Mouse (Mus musculus) stomach, postnatal 0 days (tissue): Measurements from ENCODE around the gene Prpf40a. TPM values are rescaled to one million over a fixed set of nuclear protein-coding genes. Genes with fewer than 3 reads are reported as not detected.

Experiments
- ATAC-seq: fragments of 200-750 bp; cut with Nextera tagmentation; 2 replicates; pipeline ENCODE4 v1.8.0; 2017; ENCODE audit not compliant: low FRiP score, low TSS enrichment
- DNase-seq: peaks from one replicate; pipeline ENCODE4 v3.0.0-alpha.2; 2016; ENCODE audit warnings: low spot score
- H3K27ac ChIP-seq: fragments of 300-500 bp; sonication (generic); replicated peaks from 2 replicates; pipeline ENCODE4 v1.5.1; 2014; ENCODE audit warnings: mild to moderate bottlenecking, control low read depth
- H3K27me3 ChIP-seq: fragments of 300-500 bp; sonication (generic); 2 replicates; pipeline ENCODE4 v1.6.1; 2014; ENCODE audit warnings: low read length; ENCODE audit not compliant: control insufficient read depth, insufficient read depth
- H3K36me3 ChIP-seq: fragments of 300-500 bp; sonication (generic); 2 replicates; pipeline ENCODE4 v1.6.1; 2014; ENCODE audit warnings: low read length, mixed read lengths; ENCODE audit not compliant: control insufficient read depth, insufficient read depth
- H3K4me1 ChIP-seq: fragments of 300-500 bp; sonication (generic); replicated peaks from 2 replicates; pipeline ENCODE4 v1.6.1; 2014; ENCODE audit warnings: antibody characterized with exemption; ENCODE audit not compliant: control insufficient read depth, insufficient read depth
- H3K4me2 ChIP-seq: fragments of 300-500 bp; sonication (generic); replicated peaks from 2 replicates; pipeline ENCODE4 v1.6.1; 2014; ENCODE audit warnings: low read depth, mild to moderate bottlenecking, control low read depth, moderate library complexity
- H3K4me3 ChIP-seq: fragments of 300-500 bp; sonication (generic); 2 replicates; pipeline ENCODE4 v1.5.1; 2014; ENCODE audit warnings: low read depth, low read length, control low read depth
- H3K9ac ChIP-seq: fragments of 300-500 bp; sonication (generic); 2 replicates; pipeline ENCODE4 v1.6.1; 2014; ENCODE audit warnings: mild to moderate bottlenecking, low read length, control low read depth, mixed read lengths
- H3K9me3 ChIP-seq: fragments of 300-500 bp; sonication (generic); 2 replicates; pipeline ENCODE4 v1.6.1; 2016; ENCODE audit warnings: low read length; ENCODE audit not compliant: control insufficient read depth
- CTCF ChIP-seq: IDR thresholded peaks from 2 replicates; pipeline ENCODE4 v1.5.1; 2016; ENCODE audit warnings: antibody characterized with exemption, low read depth, mild to moderate bottlenecking, moderate library complexity
- EP300 ChIP-seq: optimal IDR thresholded peaks from 2 replicates; pipeline ENCODE3; 2016; ENCODE audit warnings: antibody characterized with exemption
- WGBS: fragments of 180-500 bp; shearing (Covaris S2); extraction: QIAGEN DNeasy Blood & Tissue Kit; methylation state at CpG from one replicate; pipeline ENCODE4 v1.1.7; 2014; 5-methylcytosine and 5-hydroxymethylcytosine counted together
- polyA plus RNA-seq: library from polyadenylated mRNA; unstranded; fragments of >200 nt; fragmentation: Nextera tagmentation; extraction: Ambion mirVana; gene quantifications from 2 replicates; pipeline ENCODE4 v1.2.1, GENCODE M21; 2015

The Prpf40a gene
- polyA plus RNA-seq, 1 experiment from 2014 or later, result 72.6 TPM

GRCm38 (mm10) chr2:53125998-53126397, 65.1 kb downstream of the Prpf40a start:
- no peaks in the 10 kb centered on the region for H3K27me3 ChIP-seq
- H3K9me3 ChIP-seq, result no peaks in the 10 kb centered on the region
- no peak overlapping the region for H3K9ac ChIP-seq
- no peaks in the 10 kb centered on the region for H3K4me1 ChIP-seq
- no peak overlapping the region for H3K4me2 ChIP-seq
- H3K27ac ChIP-seq, result no peak overlapping the region
- DNase-seq (no peak), ATAC-seq (no peak)
- H3K4me3 ChIP-seq, result no peak overlapping the region
- H3K36me3 ChIP-seq, result 0 out of 2 replicates have a peak, but pooled peaks cover 7% of the 10 kb centered on the region
- WGBS, result 81% methylated on average over 3 of the region's 3 CpGs
- TF ChIP-seq EP300 (no peak), CTCF (peak; percentile 59)

GRCm38 (mm10) chr2:53121797-53122196, 69.3 kb downstream of the Prpf40a start:
- peak; percentile 30 for DNase-seq
- TF ChIP-seq CTCF (peak; percentile 80), EP300 (no peak)
- H3K4me1 ChIP-seq, result no peaks in the 10 kb centered on the region

DNA sequence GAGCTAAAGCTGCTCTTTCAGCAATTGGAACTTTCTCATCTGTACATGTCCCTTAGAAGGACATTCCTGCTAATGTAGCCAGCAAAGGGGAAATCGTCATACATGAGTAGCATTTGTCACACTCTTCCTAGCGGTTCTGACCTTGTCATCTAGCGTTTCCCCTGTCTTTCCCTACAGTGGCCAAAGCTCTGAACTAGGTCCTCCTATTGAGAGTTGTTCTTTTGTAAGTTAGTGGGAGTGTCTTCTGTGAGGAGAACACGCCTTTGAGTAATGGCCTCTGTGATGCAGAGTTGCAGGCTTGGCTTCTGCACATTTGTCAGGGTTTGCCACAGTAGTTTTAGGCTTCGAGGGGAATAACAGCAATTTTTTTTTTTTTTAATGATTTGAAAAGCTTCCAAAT, 82.5 kb downstream of the Prpf40a start:
- ATAC-seq (no peak), DNase-seq (no peak)
- Histone ChIP-seq H3K27me3 (no peaks in the 10 kb centered on the region), H3K9me3 (no peaks in the 10 kb centered on the region), H3K9ac (no peak overlapping the region), H3K4me1 (no peaks in the 10 kb centered on the region), H3K4me2 (no peak overlapping the region), H3K4me3 (no peak overlapping the region), H3K27ac (no peak overlapping the region), H3K36me3 (no peaks in the 10 kb centered on the region)
- TF ChIP-seq EP300 (no peak), CTCF (no peak)
- WGBS, result 70% methylated on average over 5 of the region's 5 CpGs

More at GRCm38 (mm10) chr2:53121797-53122196, 69.3 kb downstream of the Prpf40a start:
- no peak for ATAC-seq
- H3K4me2 ChIP-seq, result no peak overlapping the region
- no peak overlapping the region for H3K9ac ChIP-seq
- no peaks in the 10 kb centered on the region for H3K9me3 ChIP-seq
- H3K27me3 ChIP-seq, result no peaks in the 10 kb centered on the region
- peaks cover 7% of the 10 kb centered on the region; the same call in 1 of the 2 replicates for H3K36me3 ChIP-seq
- no peak overlapping the region for H3K4me3 ChIP-seq
- 66% methylated on average over 5 of the region's 5 CpGs for WGBS
- H3K27ac ChIP-seq, result no peak overlapping the region

- Histone ChIP-seq H3K4me1 (no peaks in the 10 kb centered on the region), H3K9me3 (no peaks in the 10 kb centered on the region), H3K27ac (no peak overlapping the region), H3K4me3 (no peak overlapping the region), H3K36me3 (peaks cover 4% of the 10 kb centered on the region; the same call in 1 of the 2 replicates), H3K4me2 (no peak overlapping the region), H3K27me3 (no peaks in the 10 kb centered on the region), H3K9ac (no peak overlapping the region)
- DNase-seq (no peak), ATAC-seq (no peak)
- 73% methylated on average over 8 of the region's 8 CpGs for WGBS
- TF ChIP-seq CTCF (no peak), EP300 (no peak)
These were observed 84.6 kb downstream of the Prpf40a start for GRCm38 (mm10) chr2:53106472-53106871.

DNA sequence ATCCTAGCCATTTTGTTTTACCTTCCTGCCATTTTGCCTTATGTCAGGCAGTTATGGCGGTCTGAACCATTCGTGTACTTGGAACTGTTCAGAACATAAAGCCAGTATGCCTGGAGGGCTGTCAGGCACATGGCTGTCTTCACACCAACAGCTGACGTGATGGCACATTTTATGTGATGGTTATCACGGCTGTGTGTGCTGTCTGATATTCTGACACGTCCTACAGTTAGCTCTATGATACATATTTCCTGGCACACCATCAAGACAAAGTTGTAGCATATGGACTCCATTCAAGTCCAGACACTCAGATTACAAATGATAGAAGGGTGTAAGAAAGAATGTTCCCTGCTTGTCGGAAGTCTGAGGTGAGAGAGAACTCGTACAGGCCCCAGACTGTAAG, 85.0 kb downstream of the Prpf40a start:
- DNase-seq (no peak), ATAC-seq (no peak)
- H3K4me3 ChIP-seq, result no peak overlapping the region
- no peaks in the 10 kb centered on the region for H3K9me3 ChIP-seq
- H3K27ac ChIP-seq, result no peak overlapping the region
- H3K9ac ChIP-seq, result no peak overlapping the region
- no peaks in the 10 kb centered on the region for H3K4me1 ChIP-seq
- WGBS, result 59% methylated on average over 7 of the region's 7 CpGs
- no peak overlapping the region for H3K4me2 ChIP-seq
- peaks cover 4% of the 10 kb centered on the region; the same call in 1 of the 2 replicates for H3K36me3 ChIP-seq
- no peaks in the 10 kb centered on the region for H3K27me3 ChIP-seq
- TF ChIP-seq CTCF (no peak), EP300 (no peak)

- Histone ChIP-seq H3K9ac (no peak overlapping the region), H3K4me1 (no peaks in the 10 kb centered on the region), H3K4me2 (no peak overlapping the region), H3K27ac (no peak overlapping the region), H3K4me3 (no peak overlapping the region), H3K27me3 (no peaks in the 10 kb centered on the region), H3K36me3 (peaks cover 4% of the 10 kb centered on the region; the same call in 1 of the 2 replicates), H3K9me3 (no peaks in the 10 kb centered on the region)
- DNase-seq (peak; percentile 25), ATAC-seq (no peak)
- 75% methylated on average over 10 of the region's 10 CpGs for WGBS
- TF ChIP-seq CTCF, result no peak
- TF ChIP-seq EP300, result no peak
These were observed 85.7 kb downstream of the Prpf40a start for GRCm38 (mm10) chr2:53105408-53105807.
